ENCODE assay signal across 18 mouse cellular contexts in genomic region chr16:45832747-45833108, GRCm38 (mm10).
DNase-seq lines count a peak whose midpoint lies in the region; ATAC-seq and TF ChIP-seq lines count a peak whose summit lies in the region.
"Had no signal": no experiment of that assay in that cellular context is flagged by ENCODE, and none has a peak within 500 bp of the region (broad histone marks: within the 10 kb centered on the region; RNA-seq: fewer than 3 reads in every experiment).

No protein-coding gene starts in this region.

- TF ChIP-seq POLR2A in kidney, adult 2 months (IDR thresholded peaks at IDR 0.05; ENCODE audit: low read depth, low read length): no peak

- H3K4me1 ChIP-seq in heart, embryonic 10.5 days: peaks cover 44% of the 10 kb centered on the region
- H3K4me1 ChIP-seq in kidney, adult 2 months (ENCODE audit: control insufficient read depth, insufficient read depth, low read length): peaks cover 28% of the 10 kb centered on the region
- peaks cover 59% of the 10 kb centered on the region for H3K4me1 ChIP-seq in lung, embryonic 15.5 days
- peaks cover 8% of the 10 kb centered on the region; the same call in 1 of the 2 replicates for H3K4me1 ChIP-seq in liver, embryonic 15.5 days (replicated peaks)
- H3K4me1 ChIP-seq in forebrain, embryonic 11.5 days (replicated peaks; ENCODE audit: control insufficient read depth, insufficient read depth, low read length): peaks cover 1% of the 10 kb centered on the region; the same call in 1 of the 2 replicates

- no peak overlapping the region for H3K4me2 ChIP-seq in lung, embryonic 15.5 days
- no peak overlapping the region; the same call in 1 of the 2 replicates for H3K4me2 ChIP-seq in liver, embryonic 15.5 days
- no peak overlapping the region for H3K4me2 ChIP-seq in forebrain, embryonic 11.5 days (ENCODE audit: low read depth, low read length, severe bottlenecking)
- H3K4me2 ChIP-seq: hindbrain, embryonic 14.5 days; midbrain, embryonic 12.5 days had no signal

- peaks cover 9% of the 10 kb centered on the region; the same call in 1 of the 2 replicates for H3K36me3 ChIP-seq in heart, embryonic 10.5 days
- H3K36me3 ChIP-seq in kidney, adult 2 months (ENCODE audit: control insufficient read depth, insufficient read depth, low read length): peaks cover 3% of the 10 kb centered on the region; the same call in 1 of the 2 replicates
- H3K36me3 ChIP-seq in lung, embryonic 15.5 days: no peaks in the 10 kb centered on the region
- H3K36me3 ChIP-seq in liver, embryonic 15.5 days (replicated peaks): no peaks in the 10 kb centered on the region
- no peaks in the 10 kb centered on the region for H3K36me3 ChIP-seq in forebrain, embryonic 11.5 days (ENCODE audit: control insufficient read depth, insufficient read depth, low read length)
- H3K36me3 ChIP-seq: midbrain, embryonic 12.5 days had no signal

- no peak for ATAC-seq in lung, embryonic 15.5 days (ENCODE audit: borderline replicate concordance, extremely low read depth, low FRiP score, low TSS enrichment)
- ATAC-seq in liver, embryonic 15.5 days (ENCODE audit: insufficient read depth): 0 out of 2 replicates have a peak, but pooled peaks have one; percentile 34
- ATAC-seq in forebrain, embryonic 11.5 days (replicated peaks; ENCODE audit: low FRiP score): no peak
- ATAC-seq: activated CD4-positive, CD25-positive, alpha-beta regulatory T cell, adult 4 months had no signal

- no peak overlapping the region for H3K9ac ChIP-seq in lung, embryonic 15.5 days
- H3K9ac ChIP-seq in liver, embryonic 15.5 days: no peak overlapping the region
- H3K9ac ChIP-seq in forebrain, embryonic 11.5 days (ENCODE audit: low read length): no peak overlapping the region
- H3K9ac ChIP-seq: hindbrain, embryonic 14.5 days; midbrain, embryonic 12.5 days had no signal

- no peak for DNase-seq in heart, embryonic 10.5 days (ENCODE audit: low spot score)
- no peak for DNase-seq in heart, postnatal 25 days (ENCODE audit: low spot score)
- peak; percentile 28 for DNase-seq in kidney, adult 2 months
- no peak for DNase-seq in kidney, postnatal 14 days
- no peak for DNase-seq in lung, postnatal 4 days
- DNase-seq in forebrain, embryonic 11.5 days (ENCODE audit: low spot score): no peak
- DNase-seq: adrenal gland, postnatal 25 days; cerebellum, adult 9-11 months; gastrocnemius, postnatal 14 days; layer of hippocampus, postnatal 36 days; left cerebral cortex, postnatal 4 days; thymus, adult 2 months had no signal

- intact Hi-C loops in heart, postnatal 25 days (cut with DNase I): loop anchor here (5.0 kb wide), 1 partner anchor 70 kb away; no protein-coding TSS in a partner anchor

- H3K27me3 ChIP-seq in heart, embryonic 10.5 days (ENCODE audit: insufficient read depth, poor library complexity, severe bottlenecking): no peaks in the 10 kb centered on the region
- no peaks in the 10 kb centered on the region for H3K27me3 ChIP-seq in kidney, adult 2 months (replicated peaks; ENCODE audit: control insufficient read depth, insufficient read depth, low read length)
- no peaks in the 10 kb centered on the region for H3K27me3 ChIP-seq in lung, embryonic 15.5 days
- no peaks in the 10 kb centered on the region for H3K27me3 ChIP-seq in liver, embryonic 15.5 days
- H3K27me3 ChIP-seq in forebrain, embryonic 11.5 days (ENCODE audit: control insufficient read depth, insufficient read depth, low read length): no peaks in the 10 kb centered on the region
- H3K27me3 ChIP-seq: midbrain, embryonic 12.5 days had no signal

- TF ChIP-seq CTCF in kidney, adult 2 months (conservative IDR thresholded peaks at IDR 0.05; ENCODE audit: insufficient read depth, insufficient read length, low read depth, low read length): no peak

- no peak overlapping the region for H3K4me3 ChIP-seq in heart, embryonic 10.5 days
- no peak overlapping the region for H3K4me3 ChIP-seq in kidney, adult 2 months (ENCODE audit: insufficient read depth, low read depth, low read length)
- no peak overlapping the region for H3K4me3 ChIP-seq in lung, embryonic 15.5 days
- no peak overlapping the region for H3K4me3 ChIP-seq in liver, embryonic 15.5 days (replicated peaks)
- no peak overlapping the region for H3K4me3 ChIP-seq in forebrain, embryonic 11.5 days (ENCODE audit: low read depth, low read length)
- H3K4me3 ChIP-seq: midbrain, embryonic 12.5 days; myocyte had no signal

- peak overlapping the region; percentile 64 for H3K27ac ChIP-seq in heart, embryonic 10.5 days
- peak overlapping the region; percentile 84 for H3K27ac ChIP-seq in kidney, adult 2 months (ENCODE audit: insufficient read depth, low read depth, low read length)
- H3K27ac ChIP-seq in lung, embryonic 15.5 days: peak overlapping the region; percentile 39; the same call in 1 of the 2 replicates
- no peak overlapping the region for H3K27ac ChIP-seq in liver, embryonic 15.5 days (replicated peaks)
- H3K27ac ChIP-seq in forebrain, embryonic 11.5 days (ENCODE audit: low read depth, low read length): no peak overlapping the region
- H3K27ac ChIP-seq: hindbrain, embryonic 14.5 days; midbrain, embryonic 12.5 days had no signal

- H3K9me3 ChIP-seq in heart, embryonic 10.5 days: no peaks in the 10 kb centered on the region
- no peaks in the 10 kb centered on the region for H3K9me3 ChIP-seq in lung, embryonic 15.5 days
- H3K9me3 ChIP-seq in liver, embryonic 15.5 days (replicated peaks): no peaks in the 10 kb centered on the region
- no peaks in the 10 kb centered on the region for H3K9me3 ChIP-seq in forebrain, embryonic 11.5 days (ENCODE audit: control insufficient read depth, low read length)
- H3K9me3 ChIP-seq: midbrain, embryonic 12.5 days had no signal

- WGBS in heart, embryonic 10.5 days: 48% methylated on average over 6 of the region's 6 CpGs
- WGBS in kidney, adult 2 months: 12% methylated on average over 6 of the region's 6 CpGs
- WGBS in lung, embryonic 15.5 days: 15% methylated on average over 6 of the region's 6 CpGs
- 50% methylated on average over 6 of the region's 6 CpGs for WGBS in liver, embryonic 15.5 days (ENCODE audit: insufficient replicate concordance)
- 80% methylated on average over 6 of the region's 6 CpGs for WGBS in forebrain, embryonic 11.5 days

Comparison
In these comparisons a context has a peak if more than half of its experiments do, and no peak if none do; other contexts are left out.
1. H3K27ac ChIP-seq: peak in heart, embryonic 10.5 days (single experiment), kidney, adult 2 months (single experiment) and lung, embryonic 15.5 days (single experiment); none in liver, embryonic 15.5 days (single experiment) and forebrain, embryonic 11.5 days (single experiment).